Mouse (Mus musculus) layer of hippocampus, adult 11-12 months (tissue): Measurements from ENCODE around the gene Gm13697.
A peak's percentile ranks its signal among the peaks of the same experiment; 100 is the strongest.
"Not testable (repeated sequence)": the region's sequence is repeated elsewhere in the genome, so short reads cannot be mapped to it uniquely, and the experiment has no call there.

Experiments used
- DNase-seq: peaks from one replicate; pipeline ENCODE4 v3.0.0; 2022; ENCODE audit warnings: low spot score

Gm13697 gene

GRCm38 (mm10) chr2:83984443-83984842, at the start of gene Gm13697:
Gm13697 (plus strand) TSS chr2:83984743.
- not testable (repeated sequence) for DNase-seq

- peak; percentile 87 for DNase-seq
These were observed 43.6 kb upstream of the Gm13697 start, which contains the start of gene Zswim2 for GRCm38 (mm10) chr2:83940931-83941361. Zswim2 (minus strand) TSS chr2:83941228.

GRCm38 (mm10) chr2:83941378-83941777, 43.2 kb upstream of the Gm13697 start:
- no peak for DNase-seq

GRCm38 (mm10) chr2:83941792-83942191, 42.8 kb upstream of the Gm13697 start:
- no peak for DNase-seq

- not testable (repeated sequence) for DNase-seq
These were observed 29.1 kb upstream of the Gm13697 start, which contains the start of gene Gm13698 for GRCm38 (mm10) chr2:83955393-83955792. Gm13698 (plus strand) TSS chr2:83955693.

GRCm38 (mm10) chr2:83961203-83961602, 23.3 kb upstream of the Gm13697 start, which contains the start of gene Gm13693:
Gm13693 (plus strand) TSS chr2:83961503.
- DNase-seq, result not testable (repeated sequence)

GRCm38 (mm10) chr2:83967013-83967412, 17.5 kb upstream of the Gm13697 start, which contains the start of gene Gm13695:
Gm13695 (plus strand) TSS chr2:83967313.
- DNase-seq, result not testable (repeated sequence)

- DNase-seq, result not testable (repeated sequence)
These were observed 11.7 kb upstream of the Gm13697 start, which contains the start of gene Gm13696 for GRCm38 (mm10) chr2:83972823-83973222. Gm13696 (plus strand) TSS chr2:83973123.

GRCm38 (mm10) chr2:83978633-83979032, 5.9 kb upstream of the Gm13697 start, which contains the start of gene Gm13694:
Gm13694 (plus strand) TSS chr2:83978933.
- DNase-seq, result not testable (repeated sequence)

GRCm38 (mm10) chr2:83990253-83990652, 5.7 kb downstream of the Gm13697 start, which contains the start of gene Gm13691:
Gm13691 (plus strand) TSS chr2:83990553.
- not testable (repeated sequence) for DNase-seq

- DNase-seq, result not testable (repeated sequence)
These were observed 9.2 kb downstream of the Gm13697 start for GRCm38 (mm10) chr2:83993639-83994255.

- DNase-seq, result not testable (repeated sequence)
These were observed 10.0 kb downstream of the Gm13697 start for GRCm38 (mm10) chr2:83994526-83994925.

- DNase-seq, result peak; percentile 50
These were observed 24.4 kb downstream of the Gm13697 start for GRCm38 (mm10) chr2:84008913-84009312.

GRCm38 (mm10) chr2:84009818-84010217, 25.3 kb downstream of the Gm13697 start:
- no peak for DNase-seq

- DNase-seq, result no peak
These were observed 30.0 kb downstream of the Gm13697 start for GRCm38 (mm10) chr2:84014572-84014971.

GRCm38 (mm10) chr2:84016291-84016690, 31.7 kb downstream of the Gm13697 start:
- DNase-seq, result not testable (repeated sequence)

- no peak for DNase-seq
These were observed 33.8 kb downstream of the Gm13697 start for GRCm38 (mm10) chr2:84018330-84018729.

GRCm38 (mm10) chr2:84019519-84020305, 35.2 kb downstream of the Gm13697 start:
- no peak for DNase-seq

GRCm38 (mm10) chr2:84021930-84022329, 37.4 kb downstream of the Gm13697 start:
- no peak for DNase-seq

GRCm38 (mm10) chr2:84022905-84023304, 38.4 kb downstream of the Gm13697 start:
- peak; percentile 11 for DNase-seq

GRCm38 (mm10) chr2:84023319-84023718, 38.8 kb downstream of the Gm13697 start:
- no peak for DNase-seq

GRCm38 (mm10) chr2:84025217-84025616, 40.7 kb downstream of the Gm13697 start:
- DNase-seq, result no peak

GRCm38 (mm10) chr2:84032505-84032904, 48.0 kb downstream of the Gm13697 start:
- no peak for DNase-seq
